Mouse (Mus musculus) left cerebral cortex, postnatal 36 days (tissue): ENCODE measurements around the gene Fstl4. TPM values are rescaled to one million over a fixed set of nuclear protein-coding genes. Genes with fewer than 3 reads are reported as not detected.

ENCODE experiments used
- DNase-seq, 2 experiments: peaks; one replicate each; pipeline ENCODE4 v3.0.0; 2021 to 2022; ENCODE audit warnings: low spot score in 2 of 2, mixed read lengths in 1 of 2
- intact Hi-C: fragments of 180-260 bp; cut with DNase I; formaldehyde crosslinking; loops from one replicate; pipeline ENCODE4 v1.15.1; 2025
- total RNA-seq, 2 experiments: library from RNA; stranded (reverse); gene quantifications; 2 replicates each; pipeline ENCODE4 v1.2.3; 2021

Gene Fstl4
- total RNA-seq, 2 experiments from 2014 or later, result 35.6 to 46.5 TPM

GRCm38 (mm10) chr11:52764894-52765677 is 652 bp downstream of the Fstl4 start:
- intact Hi-C loops, result loop anchor here (2.0 to 10.0 kb wide), 4 partner anchors 98 to 490 kb away; no protein-coding TSS in a partner anchor
- DNase-seq, result peak; percentile 36 to 56

- DNase-seq, result peak; percentile 37 to 56
- intact Hi-C loops, result loop anchor here (2.0 to 10.0 kb wide), 3 partner anchors 243 to 489 kb away; no protein-coding TSS in a partner anchor
Measured at GRCm38 (mm10) chr11:52765678-52766254, 1.3 kb downstream of the Fstl4 start.

- DNase-seq, result no peak
- intact Hi-C loops, result loop anchor here (5.0 to 10.0 kb wide), 2 partner anchors 264 to 487 kb away; no protein-coding TSS in a partner anchor
Measured at GRCm38 (mm10) chr11:52767921-52768320, 3.5 kb downstream of the Fstl4 start.

GRCm38 (mm10) chr11:52773073-52773472 is 8.6 kb downstream of the Fstl4 start:
- intact Hi-C loops, result no loop called here
- DNase-seq, result no peak

- no peak for DNase-seq
- intact Hi-C loops, result no loop called here
Measured at GRCm38 (mm10) chr11:52775291-52775690, 10.9 kb downstream of the Fstl4 start.

GRCm38 (mm10) chr11:52782426-52782825 is 18.0 kb downstream of the Fstl4 start:
- intact Hi-C loops, result no loop called here
- DNase-seq, result no peak

- DNase-seq, result peak; percentile 66 to 67
- intact Hi-C loops, result no loop called here
Measured at GRCm38 (mm10) chr11:52794331-52794730, 29.9 kb downstream of the Fstl4 start.

- DNase-seq, result no peak
- intact Hi-C loops, result no loop called here
Measured at GRCm38 (mm10) chr11:52809542-52809941, 45.1 kb downstream of the Fstl4 start.

GRCm38 (mm10) chr11:52816004-52816403 is 51.6 kb downstream of the Fstl4 start:
- intact Hi-C loops, result no loop called here
- no peak for DNase-seq

- DNase-seq, result no peak
- intact Hi-C loops, result no loop called here
Measured at GRCm38 (mm10) chr11:52820336-52820905, 56.0 kb downstream of the Fstl4 start.

- no peak for DNase-seq
- intact Hi-C loops, result no loop called here
Measured at GRCm38 (mm10) chr11:52826591-52826990, 62.2 kb downstream of the Fstl4 start.

- intact Hi-C loops, result no loop called here
- no peak for DNase-seq
Measured at GRCm38 (mm10) chr11:52831631-52832310, 67.3 kb downstream of the Fstl4 start.

- intact Hi-C loops, result no loop called here
- no peak for DNase-seq
Measured at GRCm38 (mm10) chr11:52832311-52832675, 67.9 kb downstream of the Fstl4 start.

- intact Hi-C loops, result no loop called here
- DNase-seq, result no peak
Measured at GRCm38 (mm10) chr11:52848691-52849090, 84.3 kb downstream of the Fstl4 start.

- intact Hi-C loops, result no loop called here
- no peak for DNase-seq
Measured at GRCm38 (mm10) chr11:52850071-52850470, 85.6 kb downstream of the Fstl4 start.

- intact Hi-C loops, result no loop called here
- DNase-seq, result no peak
Measured at GRCm38 (mm10) chr11:52872846-52873512, 108.5 kb downstream of the Fstl4 start.

- intact Hi-C loops, result no loop called here
- DNase-seq, result no peak
Measured at GRCm38 (mm10) chr11:52875916-52876765, 111.7 kb downstream of the Fstl4 start.

- DNase-seq, result no peak
- intact Hi-C loops, result no loop called here
Measured at GRCm38 (mm10) chr11:52877662-52878061, 113.2 kb downstream of the Fstl4 start.

- no peak for DNase-seq
- intact Hi-C loops, result no loop called here
Measured at GRCm38 (mm10) chr11:52879958-52880357, 115.5 kb downstream of the Fstl4 start.
